Mouse (Mus musculus) kidney, embryonic 16.5 days (tissue): ENCODE measurements around the gene Met. TPM values are rescaled to one million over a fixed set of nuclear protein-coding genes. Genes with fewer than 3 reads are reported as not detected.
A peak's percentile ranks its signal among the peaks of the same experiment; 100 is the strongest.

Experiments used
- ATAC-seq: fragments of 200-750 bp; cut with Nextera tagmentation; 2 replicates; pipeline ENCODE4 v1.8.0; 2017; ENCODE audit warnings: moderate TSS enrichment; ENCODE audit not compliant: low FRiP score, low TSS enrichment
- H3K27ac ChIP-seq: fragments of 300-500 bp; sonication (generic); 2 replicates; pipeline ENCODE4 v1.5.1; 2014; ENCODE audit warnings: low read length
- H3K27me3 ChIP-seq: fragments of 300-500 bp; sonication (generic); 2 replicates; pipeline ENCODE4 v1.6.1; 2014; ENCODE audit warnings: low read length, control low read depth, mixed read lengths; ENCODE audit not compliant: insufficient read depth
- H3K36me3 ChIP-seq: fragments of 300-500 bp; sonication (generic); 2 replicates; pipeline ENCODE4 v1.6.1; 2014; ENCODE audit warnings: low read length, control low read depth, mixed read lengths; ENCODE audit not compliant: insufficient read depth
- H3K4me1 ChIP-seq: fragments of 300-500 bp; sonication (generic); 2 replicates; pipeline ENCODE4 v1.6.1; 2014; ENCODE audit warnings: low read length, control low read depth, mixed read lengths; ENCODE audit not compliant: insufficient read depth
- H3K4me2 ChIP-seq: fragments of 300-500 bp; sonication (generic); replicated peaks from 2 replicates; pipeline ENCODE4 v1.6.1; 2014; ENCODE audit warnings: low read depth, low read length
- H3K4me3 ChIP-seq: fragments of 300-500 bp; sonication (generic); 2 replicates; pipeline ENCODE4 v1.5.1; 2014; ENCODE audit warnings: mild to moderate bottlenecking, low read length
- H3K9ac ChIP-seq: fragments of 300-500 bp; sonication (generic); replicated peaks from 2 replicates; pipeline ENCODE4 v1.6.1; 2014; ENCODE audit warnings: low read length
- H3K9me3 ChIP-seq: fragments of 300-500 bp; sonication (generic); 2 replicates; pipeline ENCODE4 v1.6.1; 2016; ENCODE audit warnings: low read length, control low read depth
- WGBS: fragments of 180-500 bp; shearing (Covaris S2); extraction: QIAGEN DNeasy Blood & Tissue Kit; methylation state at CpG from one replicate; pipeline ENCODE4 v1.1.7; 2014; 5-methylcytosine and 5-hydroxymethylcytosine counted together
- polyA plus RNA-seq: library from polyadenylated mRNA; unstranded; fragments of >200 nt; fragmentation: Nextera tagmentation; extraction: Ambion mirVana; gene quantifications from 2 replicates; pipeline ENCODE4 v1.2.1, GENCODE M21; 2015

The Met gene
- polyA plus RNA-seq, 1 experiment from 2014 or later = 18.5 TPM

GRCm38 (mm10) chr6:17505530-17505929 lies 41.9 kb downstream of the Met start:
- no peak overlapping the region for H3K27ac ChIP-seq
- ATAC-seq = no peak
- H3K9me3 ChIP-seq = no peaks in the 10 kb centered on the region
- no peak overlapping the region for H3K4me3 ChIP-seq
- no peak overlapping the region for H3K4me2 ChIP-seq
- H3K27me3 ChIP-seq = no peaks in the 10 kb centered on the region
- 79% methylated on average over 3 of the region's 3 CpGs for WGBS
- no peak overlapping the region for H3K9ac ChIP-seq
- no peaks in the 10 kb centered on the region for H3K36me3 ChIP-seq
- peaks cover 8% of the 10 kb centered on the region for H3K4me1 ChIP-seq

DNA sequence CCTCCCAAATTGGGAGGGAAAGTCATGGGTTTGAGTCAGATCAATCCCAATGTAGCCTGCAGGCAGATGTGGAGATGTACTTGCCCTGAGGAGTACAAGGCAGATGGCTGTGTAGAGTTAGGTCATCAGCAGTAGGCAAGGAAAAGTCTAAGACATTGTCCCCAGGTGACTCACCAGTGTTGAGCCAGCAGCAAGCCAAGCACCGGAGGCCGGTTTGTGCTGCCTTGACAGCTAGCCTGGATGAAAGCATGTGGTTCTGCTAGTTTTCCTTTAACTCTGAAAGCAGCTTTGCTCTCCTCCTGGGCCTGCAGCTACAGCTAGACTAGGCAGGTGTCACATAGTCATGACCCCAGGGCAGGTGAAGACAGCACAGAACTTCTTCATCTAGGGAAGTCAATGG lies 43.2 kb downstream of the Met start:
- Histone ChIP-seq H3K27me3 (no peaks in the 10 kb centered on the region), H3K4me2 (no peak overlapping the region), H3K36me3 (no peaks in the 10 kb centered on the region), H3K9me3 (no peaks in the 10 kb centered on the region), H3K4me3 (no peak overlapping the region), H3K27ac (peak overlapping the region; percentile 11), H3K4me1 (peaks cover 8% of the 10 kb centered on the region), H3K9ac (no peak overlapping the region)
- WGBS = 74% methylated on average over 2 of the region's 2 CpGs
- peak; percentile 83 for ATAC-seq

GRCm38 (mm10) chr6:17508184-17508583 lies 44.6 kb downstream of the Met start:
- H3K27me3 ChIP-seq = no peaks in the 10 kb centered on the region
- peaks cover 5% of the 10 kb centered on the region for H3K4me1 ChIP-seq
- H3K36me3 ChIP-seq = 0 out of 2 replicates have a peak, but pooled peaks cover under 1% of the 10 kb centered on the region
- no peak for ATAC-seq
- H3K4me2 ChIP-seq = no peak overlapping the region
- H3K27ac ChIP-seq = no peak overlapping the region
- H3K4me3 ChIP-seq = no peak overlapping the region
- whole genome bisulfite sequencing = 60% methylated on average over 5 of the region's 5 CpGs
- no peaks in the 10 kb centered on the region for H3K9me3 ChIP-seq
- H3K9ac ChIP-seq = no peak overlapping the region

DNA sequence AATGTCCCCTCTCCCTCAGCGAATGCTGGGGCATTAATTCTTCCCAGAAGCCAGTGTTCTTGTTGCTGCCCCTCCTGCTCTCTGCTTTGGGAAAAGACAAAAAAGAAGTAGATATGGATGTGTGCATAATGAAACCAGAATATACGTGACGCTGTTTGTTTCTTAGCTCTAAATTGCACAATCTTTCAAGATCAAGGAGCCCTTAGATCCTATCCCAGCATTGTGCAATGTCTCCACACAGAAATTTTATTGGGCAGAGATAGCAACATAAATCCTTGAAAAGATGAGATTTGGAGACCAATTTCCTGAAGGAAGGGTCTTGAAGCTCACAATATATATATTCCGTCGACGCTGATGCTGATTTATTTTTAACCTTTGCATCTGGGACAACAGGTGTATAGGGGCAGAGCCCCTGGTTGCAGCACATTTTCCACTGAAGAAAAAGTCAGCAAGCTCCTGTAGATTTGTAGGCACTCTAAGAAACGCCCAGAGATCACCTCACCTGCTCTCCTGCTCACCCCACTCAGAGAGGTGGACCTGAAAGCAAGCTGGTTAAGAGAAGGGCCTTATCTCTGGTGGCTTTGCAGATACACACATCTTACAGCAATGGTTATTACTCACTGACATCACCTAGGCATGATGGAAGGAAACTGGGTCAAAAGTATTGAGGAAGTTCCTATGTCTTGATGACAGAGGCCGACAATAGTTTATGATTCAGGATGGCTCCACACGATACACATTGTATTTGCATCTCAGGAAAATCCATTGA lies 45.2 kb downstream of the Met start:
- Histone ChIP-seq H3K4me2 (no peak overlapping the region), H3K27ac (no peak overlapping the region), H3K9me3 (no peaks in the 10 kb centered on the region), H3K4me1 (peaks cover 3% of the 10 kb centered on the region; the same call in 1 of the 2 replicates), H3K4me3 (no peak overlapping the region), H3K36me3 (peaks cover 3% of the 10 kb centered on the region; the same call in 1 of the 2 replicates), H3K27me3 (no peaks in the 10 kb centered on the region), H3K9ac (no peak overlapping the region)
- no peak for ATAC-seq
- 84% methylated on average over 9 of the region's 9 CpGs for WGBS

DNA sequence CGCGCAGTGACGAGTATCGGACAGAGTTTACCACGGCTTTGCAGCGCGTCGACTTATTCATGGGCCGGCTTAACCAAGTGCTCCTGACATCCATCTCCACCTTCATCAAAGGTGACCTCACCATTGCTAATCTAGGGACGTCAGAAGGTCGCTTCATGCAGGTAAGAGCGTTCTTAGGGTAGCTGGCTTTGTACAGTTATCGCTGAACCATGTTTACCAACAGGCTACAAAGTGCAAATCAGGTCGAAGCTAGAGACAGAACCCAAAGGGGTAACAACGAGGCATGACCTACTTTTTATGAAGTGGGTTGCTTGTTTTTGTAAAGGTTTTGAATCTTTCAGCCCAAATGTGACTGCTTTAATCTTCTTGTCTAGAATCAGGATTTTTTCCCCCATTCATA lies 49.8 kb downstream of the Met start:
- no peaks in the 10 kb centered on the region for H3K9me3 ChIP-seq
- H3K4me2 ChIP-seq = no peak overlapping the region
- ATAC-seq = no peak
- H3K27me3 ChIP-seq = no peaks in the 10 kb centered on the region
- no peak overlapping the region for H3K9ac ChIP-seq
- H3K27ac ChIP-seq = no peak overlapping the region
- no peak overlapping the region for H3K4me3 ChIP-seq
- 93% methylated on average over 15 of the region's 15 CpGs for whole genome bisulfite sequencing
- H3K36me3 ChIP-seq = peaks cover 3% of the 10 kb centered on the region; the same call in 1 of the 2 replicates
- peaks cover 13% of the 10 kb centered on the region for H3K4me1 ChIP-seq

GRCm38 (mm10) chr6:17515775-17516460 lies 52.3 kb downstream of the Met start:
- 0 out of 2 replicates have a peak, but pooled peaks have one; percentile 39 for ATAC-seq
- H3K27ac ChIP-seq = peak overlapping the region; percentile 55
- H3K9me3 ChIP-seq = no peaks in the 10 kb centered on the region
- H3K9ac ChIP-seq = no peak overlapping the region
- H3K4me2 ChIP-seq = no peak overlapping the region
- H3K4me1 ChIP-seq = peaks cover 12% of the 10 kb centered on the region; the same call in 1 of the 2 replicates
- H3K36me3 ChIP-seq = peaks cover 3% of the 10 kb centered on the region; the same call in 1 of the 2 replicates
- no peaks in the 10 kb centered on the region for H3K27me3 ChIP-seq
- no peak overlapping the region for H3K4me3 ChIP-seq
- WGBS = 27% methylated on average over 7 of the region's 7 CpGs

DNA sequence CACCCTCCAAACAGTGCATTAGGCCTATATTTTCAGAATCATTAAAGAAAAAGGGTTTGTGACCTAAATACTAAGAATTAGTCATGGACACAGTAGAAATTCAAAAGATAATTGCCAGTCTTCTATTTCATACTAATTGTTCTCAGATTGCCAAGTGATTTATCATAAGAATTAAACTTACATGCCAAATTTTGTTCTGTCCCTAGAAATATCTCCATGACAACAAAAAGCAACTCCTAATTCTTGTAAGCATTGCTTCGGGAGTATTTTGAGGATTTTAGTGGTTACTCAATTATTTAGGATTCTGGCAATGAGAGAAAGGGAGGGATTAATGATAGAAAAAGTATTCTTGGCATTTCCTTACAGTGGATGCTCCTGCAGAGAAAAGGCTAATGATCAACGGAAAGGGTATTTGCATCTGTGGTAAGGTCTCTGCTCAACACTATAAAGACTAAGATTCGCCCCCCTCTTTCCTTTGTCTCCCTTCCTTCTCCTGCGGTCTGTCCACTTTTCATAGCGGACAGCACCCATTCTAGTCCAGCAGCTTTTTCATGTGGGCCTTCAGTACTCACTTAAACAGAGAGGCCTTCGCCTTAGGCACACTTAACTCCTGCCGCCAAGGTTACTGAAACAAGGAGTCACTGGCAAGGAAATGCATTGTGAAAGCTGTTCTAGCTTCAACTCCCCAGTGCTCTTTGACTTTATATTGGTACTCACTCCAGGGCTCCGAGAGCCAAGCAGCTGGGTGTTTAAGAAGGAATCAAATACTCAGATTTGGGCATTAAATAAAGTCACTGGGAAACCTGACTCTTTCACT lies 58.5 kb downstream of the Met start:
- no peaks in the 10 kb centered on the region for H3K9me3 ChIP-seq
- no peak overlapping the region for H3K4me2 ChIP-seq
- H3K36me3 ChIP-seq = no peaks in the 10 kb centered on the region
- H3K27ac ChIP-seq = peak overlapping the region; percentile 44; the same call in 1 of the 2 replicates
- peaks cover 16% of the 10 kb centered on the region; the same call in 1 of the 2 replicates for H3K4me1 ChIP-seq
- H3K27me3 ChIP-seq = no peaks in the 10 kb centered on the region
- no peak overlapping the region for H3K9ac ChIP-seq
- 64% methylated on average over 8 of the region's 8 CpGs for WGBS
- H3K4me3 ChIP-seq = no peak overlapping the region
- ATAC-seq = no peak

GRCm38 (mm10) chr6:17522917-17523316 lies 59.3 kb downstream of the Met start:
- H3K4me1 ChIP-seq = peaks cover 16% of the 10 kb centered on the region; the same call in 1 of the 2 replicates

DNA sequence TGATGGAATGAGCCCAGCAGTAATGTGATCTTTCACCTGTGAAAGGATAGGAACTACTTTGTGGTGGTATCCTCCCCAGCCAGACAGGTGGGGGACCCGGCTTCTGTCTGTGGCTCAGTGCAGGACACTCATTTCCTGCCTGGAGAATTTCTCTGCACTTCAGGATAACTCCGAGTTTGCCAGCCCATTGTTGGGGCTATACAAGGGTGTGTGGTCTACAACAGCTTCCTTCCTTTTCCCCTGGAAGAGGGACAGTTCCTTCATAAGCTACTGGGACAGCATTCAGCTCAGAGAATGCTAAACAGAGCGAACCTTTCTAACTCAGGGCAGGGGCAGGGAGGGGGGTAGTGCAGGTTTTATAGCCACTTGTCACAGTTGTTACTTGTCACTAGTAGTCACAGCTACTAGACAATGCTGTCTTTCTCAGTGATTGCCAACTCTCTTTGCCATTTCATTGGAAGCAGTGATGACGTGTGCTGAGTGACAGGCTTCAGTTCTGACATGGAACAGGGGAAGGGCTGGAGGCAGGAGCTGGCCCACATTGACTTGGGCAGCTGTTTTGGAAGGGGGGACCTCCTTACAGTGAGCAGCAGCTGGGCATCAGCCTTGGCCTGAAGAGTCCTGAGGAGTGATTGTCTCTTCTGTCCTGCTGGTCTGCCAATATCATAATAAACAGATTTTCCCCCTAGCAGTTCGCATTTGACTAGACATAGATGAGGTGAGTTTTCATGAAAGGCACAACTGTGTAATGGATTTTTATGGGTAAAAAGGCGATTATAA lies 66.1 kb downstream of the Met start:
- H3K9me3 ChIP-seq = no peaks in the 10 kb centered on the region
- 0 out of 2 replicates have a peak, but pooled peaks cover 4% of the 10 kb centered on the region for H3K4me1 ChIP-seq
- ATAC-seq = peak; percentile 67; the same call in 1 of the 2 replicates
- H3K9ac ChIP-seq = no peak overlapping the region
- WGBS = 54% methylated on average over 6 of the region's 6 CpGs
- no peak overlapping the region for H3K4me3 ChIP-seq
- no peak overlapping the region for H3K4me2 ChIP-seq
- 0 out of 2 replicates have a peak, but pooled peaks cover 11% of the 10 kb centered on the region for H3K36me3 ChIP-seq
- H3K27ac ChIP-seq = peak overlapping the region; percentile 53
- no peaks in the 10 kb centered on the region for H3K27me3 ChIP-seq

More at GRCm38 (mm10) chr6:17522917-17523316, 59.3 kb downstream of the Met start:
- WGBS = 57% methylated on average over 4 of the region's 4 CpGs
- no peaks in the 10 kb centered on the region for H3K27me3 ChIP-seq
- H3K4me3 ChIP-seq = no peak overlapping the region
- 0 out of 2 replicates have a peak, but pooled peaks cover 3% of the 10 kb centered on the region for H3K36me3 ChIP-seq
- no peaks in the 10 kb centered on the region for H3K9me3 ChIP-seq
- ATAC-seq = no peak
- no peak overlapping the region for H3K4me2 ChIP-seq
- H3K9ac ChIP-seq = no peak overlapping the region
- no peak overlapping the region for H3K27ac ChIP-seq
